Mouse (Mus musculus) kidney, postnatal 0 days (tissue): ENCODE results near the gene Gstp3. TPM values are rescaled to one million over a fixed set of nuclear protein-coding genes. Genes with fewer than 3 reads are reported as not detected.
"Not testable (repeated sequence)": the region's sequence is repeated elsewhere in the genome, so short reads cannot be mapped to it uniquely, and the experiment has no call there.

Experiments used
- ATAC-seq: fragments of 200-750 bp; cut with Nextera tagmentation; replicated peaks from 2 replicates; pipeline ENCODE4 v1.8.0; 2017; ENCODE audit warnings: low read depth, moderate number of reproducible peaks, moderate TSS enrichment, moderate library complexity; ENCODE audit not compliant: low FRiP score
- DNase-seq: peaks from one replicate; pipeline ENCODE4 v3.0.0-alpha.2; 2016; ENCODE audit warnings: low spot score
- H3K27ac ChIP-seq: fragments of 300-500 bp; sonication (generic); 2 replicates; pipeline ENCODE4 v1.5.1; 2014; ENCODE audit warnings: mild to moderate bottlenecking
- H3K27me3 ChIP-seq: fragments of 300-500 bp; sonication (generic); 2 replicates; pipeline ENCODE4 v1.6.1; 2014; ENCODE audit warnings: low read length, mixed read lengths; ENCODE audit not compliant: insufficient read depth
- H3K36me3 ChIP-seq: fragments of 300-500 bp; sonication (generic); 2 replicates; pipeline ENCODE4 v1.6.1; 2014; ENCODE audit warnings: low read length, mixed read lengths; ENCODE audit not compliant: insufficient read depth
- H3K4me1 ChIP-seq: fragments of 300-500 bp; sonication (generic); replicated peaks from 2 replicates; pipeline ENCODE4 v1.6.1; 2014; ENCODE audit warnings: antibody characterized with exemption, low read length, mixed read lengths; ENCODE audit not compliant: insufficient read depth
- H3K4me2 ChIP-seq: fragments of 300-500 bp; sonication (generic); 2 replicates; pipeline ENCODE4 v1.6.1; 2014; ENCODE audit warnings: mild to moderate bottlenecking, low read length, moderate library complexity, mixed read lengths
- H3K4me3 ChIP-seq: fragments of 300-500 bp; sonication (generic); replicated peaks from 2 replicates; pipeline ENCODE4 v1.5.1; 2014; ENCODE audit warnings: low read depth, low read length
- H3K9ac ChIP-seq: fragments of 300-500 bp; sonication (generic); 2 replicates; pipeline ENCODE4 v1.6.1; 2014; ENCODE audit warnings: low read depth, low read length
- H3K9me3 ChIP-seq: fragments of 300-500 bp; sonication (generic); replicated peaks from 2 replicates; pipeline ENCODE4 v1.6.1; 2016; ENCODE audit warnings: low read length, inconsistent platforms, mixed read lengths
- CTCF ChIP-seq: IDR thresholded peaks from 2 replicates; pipeline ENCODE4 v1.5.1; 2016; ENCODE audit warnings: antibody characterized with exemption, low read depth, mild to moderate bottlenecking, moderate library complexity
- WGBS: fragments of 180-500 bp; shearing (Covaris S2); extraction: QIAGEN DNeasy Blood & Tissue Kit; methylation state at CpG from one replicate; pipeline ENCODE4 v1.1.7; 2014; 5-methylcytosine and 5-hydroxymethylcytosine counted together
- polyA plus RNA-seq: library from polyadenylated mRNA; unstranded; fragments of >200 nt; fragmentation: Nextera tagmentation; extraction: Ambion mirVana; gene quantifications from 2 replicates; pipeline ENCODE4 v1.2.1, GENCODE M21; 2015

The Gstp3 gene
- polyA plus RNA-seq, 1 experiment from 2014 or later: not detected

DNA sequence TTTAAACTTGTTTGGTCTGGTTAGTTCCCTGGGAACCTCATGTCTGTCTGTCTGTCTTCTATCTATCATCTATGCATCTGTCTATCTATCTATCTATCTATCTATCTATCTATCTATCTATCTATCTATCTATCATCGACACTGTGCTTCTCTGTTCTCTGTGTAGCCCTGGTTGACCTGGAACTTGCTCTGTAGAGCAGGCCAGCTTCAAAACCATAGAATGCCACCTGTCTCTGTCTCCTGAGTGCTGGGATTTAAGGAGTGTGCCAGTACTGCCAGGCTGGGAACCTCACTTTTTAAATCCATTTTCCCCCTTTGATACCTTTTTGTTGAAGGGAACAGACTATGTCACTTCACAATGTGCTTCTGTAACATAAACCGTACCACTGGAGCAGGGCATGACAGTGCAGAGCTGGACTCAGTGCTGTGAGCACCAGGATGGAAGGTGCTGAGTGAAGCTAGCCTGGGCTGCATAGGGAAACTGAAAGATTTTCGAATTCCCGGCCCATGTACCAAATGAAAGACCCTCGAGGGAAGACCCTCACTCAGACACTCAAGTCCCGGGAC, 1.6 kb upstream of the Gstp3 start:
- no peak overlapping the region for H3K27ac ChIP-seq
- H3K4me1 ChIP-seq: peaks cover 2% of the 10 kb centered on the region; the same call in 1 of the 2 replicates
- ATAC-seq (no peak), DNase-seq (no peak)
- H3K9me3 ChIP-seq: no peaks in the 10 kb centered on the region
- H3K4me3 ChIP-seq: no peak overlapping the region
- no peaks in the 10 kb centered on the region for H3K36me3 ChIP-seq
- H3K27me3 ChIP-seq: no peaks in the 10 kb centered on the region
- WGBS: 90% methylated on average over 6 of the region's 6 CpGs
- TF ChIP-seq CTCF: no peak
- H3K4me2 ChIP-seq: no peak overlapping the region
- H3K9ac ChIP-seq: no peak overlapping the region

DNA sequence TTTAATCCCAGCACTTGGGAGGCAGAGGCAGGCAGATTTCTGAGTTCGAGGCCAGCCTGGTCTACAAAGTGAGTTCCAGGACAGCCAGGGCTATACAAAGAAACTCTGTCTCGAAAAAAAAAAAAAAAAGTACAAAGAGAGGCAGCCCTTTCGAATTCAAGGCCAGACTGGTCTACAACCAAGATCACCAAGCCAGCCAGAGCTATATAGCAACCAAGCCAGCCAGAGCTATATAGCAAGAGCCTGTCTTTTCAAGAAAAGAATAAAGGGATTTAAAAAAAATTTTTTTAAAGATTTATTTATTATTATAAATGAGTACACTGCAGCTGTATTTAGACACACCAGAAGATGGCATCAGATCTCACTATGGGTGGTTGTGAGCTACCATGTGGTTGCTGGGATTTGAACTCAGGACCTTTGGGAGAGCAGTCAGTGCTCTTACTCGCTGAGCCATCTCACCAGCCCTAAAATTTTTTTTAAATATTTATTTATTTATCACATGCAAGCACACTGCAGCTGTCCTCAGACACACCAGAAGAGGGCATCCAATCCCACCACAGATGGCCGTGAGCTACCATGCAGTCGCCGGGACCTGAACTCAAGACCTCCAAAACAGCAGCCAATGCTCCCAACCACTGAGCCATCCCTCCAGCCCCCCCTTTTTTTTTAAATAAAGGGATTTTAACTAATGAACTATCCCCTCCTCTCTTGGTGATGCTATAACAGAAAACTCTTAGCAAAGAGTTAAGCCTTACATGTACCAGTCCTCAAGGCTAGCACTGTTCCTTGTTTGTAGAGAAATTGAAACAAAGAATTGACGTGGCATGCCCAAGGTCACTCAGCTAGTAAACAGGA, 902 bp upstream of the Gstp3 start:
- H3K36me3 ChIP-seq, H3K9ac ChIP-seq, H3K27ac ChIP-seq, H3K27me3 ChIP-seq, H3K9me3 ChIP-seq, H3K4me2 ChIP-seq, H3K4me3 ChIP-seq, DNase-seq, ATAC-seq, H3K4me1 ChIP-seq: not testable (repeated sequence)
- WGBS: 88% methylated on average over 8 of the region's 8 CpGs

DNA sequence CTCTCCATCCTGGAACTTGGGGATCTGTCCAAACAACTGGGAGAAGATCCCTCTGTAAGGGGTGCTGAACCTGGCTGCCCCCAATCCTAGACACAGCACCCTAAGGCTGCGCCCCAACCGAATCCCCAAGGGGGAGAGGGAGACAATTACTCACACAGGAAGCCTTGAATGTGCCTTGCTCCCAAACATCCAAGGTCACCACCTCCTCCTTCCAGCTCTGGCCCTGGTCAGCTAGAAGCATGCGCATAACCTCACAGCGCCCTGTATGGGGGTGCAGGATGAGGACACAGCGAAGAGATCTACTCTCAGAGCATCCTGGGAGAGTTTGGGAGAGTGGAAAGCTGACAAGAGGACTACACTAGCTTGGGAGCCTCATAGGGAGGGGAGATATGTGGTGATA, 788 bp downstream of the Gstp3 start:
- no peaks in the 10 kb centered on the region for H3K27me3 ChIP-seq
- no peaks in the 10 kb centered on the region for H3K9me3 ChIP-seq
- H3K27ac ChIP-seq: no peak overlapping the region
- 88% methylated on average over 5 of the region's 5 CpGs for WGBS
- no peaks in the 10 kb centered on the region for H3K36me3 ChIP-seq
- no peak overlapping the region for H3K4me2 ChIP-seq
- peaks cover 4% of the 10 kb centered on the region; the same call in 1 of the 2 replicates for H3K4me1 ChIP-seq
- DNase-seq (no peak), ATAC-seq (no peak)
- no peak overlapping the region for H3K9ac ChIP-seq
- TF ChIP-seq CTCF: no peak
- no peak overlapping the region for H3K4me3 ChIP-seq

DNA sequence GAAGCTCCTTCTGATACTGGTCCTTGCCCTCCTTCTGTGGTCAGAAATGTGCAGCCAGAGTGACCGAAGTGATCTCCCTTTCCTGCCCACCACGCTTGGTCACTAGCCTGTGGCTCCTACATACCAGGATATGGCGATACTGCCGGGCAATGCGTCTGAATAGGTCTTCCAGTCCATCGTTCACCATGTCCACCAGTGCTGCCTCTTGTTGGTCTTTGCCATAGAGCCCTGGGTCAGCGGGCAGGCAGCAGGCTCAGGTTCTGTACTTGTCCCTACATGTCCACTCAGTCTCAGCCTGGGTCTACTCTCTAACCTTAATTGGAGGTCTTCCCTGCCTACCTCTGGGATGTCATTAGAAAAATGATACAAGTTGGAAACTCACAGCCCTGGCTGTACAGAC, 1.4 kb downstream of the Gstp3 start:
- Histone ChIP-seq H3K4me1 (peaks cover 4% of the 10 kb centered on the region; the same call in 1 of the 2 replicates), H3K36me3 (no peaks in the 10 kb centered on the region), H3K27me3 (no peaks in the 10 kb centered on the region), H3K27ac (no peak overlapping the region), H3K4me2 (no peak overlapping the region), H3K9ac (no peak overlapping the region), H3K4me3 (no peak overlapping the region), H3K9me3 (no peaks in the 10 kb centered on the region)
- ATAC-seq: no peak
- no peak for DNase-seq
- WGBS: 96% methylated on average over 7 of the region's 7 CpGs
- TF ChIP-seq CTCF: no peak

DNA sequence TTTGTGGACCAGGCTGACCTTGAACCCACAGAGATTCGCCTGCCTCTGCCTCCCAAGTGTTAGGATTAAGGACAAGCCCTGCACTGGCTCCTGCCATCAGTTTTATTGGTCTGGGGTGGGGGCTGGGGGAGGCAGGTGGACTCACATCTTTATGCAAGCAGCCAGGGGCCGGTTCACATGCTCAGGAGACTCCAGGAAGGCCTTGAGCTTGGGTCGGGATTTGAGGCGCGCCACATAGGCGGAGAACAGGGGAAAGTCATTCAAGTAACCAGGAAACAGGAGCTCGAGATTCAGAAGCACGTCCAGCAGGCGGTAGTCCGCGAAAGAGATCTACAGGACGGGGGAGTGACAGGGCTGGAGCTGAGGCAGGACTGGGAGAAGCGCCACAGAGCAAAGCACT, 2.0 kb downstream of the Gstp3 start:
- TF ChIP-seq CTCF: no peak
- Histone ChIP-seq H3K27ac (no peak overlapping the region), H3K4me1 (peaks cover 4% of the 10 kb centered on the region; the same call in 1 of the 2 replicates), H3K36me3 (no peaks in the 10 kb centered on the region), H3K4me2 (no peak overlapping the region), H3K27me3 (no peaks in the 10 kb centered on the region), H3K9ac (no peak overlapping the region), H3K4me3 (no peak overlapping the region), H3K9me3 (no peaks in the 10 kb centered on the region)
- DNase-seq (no peak), ATAC-seq (no peak)
- 80% methylated on average over 13 of the region's 13 CpGs for WGBS

DNA sequence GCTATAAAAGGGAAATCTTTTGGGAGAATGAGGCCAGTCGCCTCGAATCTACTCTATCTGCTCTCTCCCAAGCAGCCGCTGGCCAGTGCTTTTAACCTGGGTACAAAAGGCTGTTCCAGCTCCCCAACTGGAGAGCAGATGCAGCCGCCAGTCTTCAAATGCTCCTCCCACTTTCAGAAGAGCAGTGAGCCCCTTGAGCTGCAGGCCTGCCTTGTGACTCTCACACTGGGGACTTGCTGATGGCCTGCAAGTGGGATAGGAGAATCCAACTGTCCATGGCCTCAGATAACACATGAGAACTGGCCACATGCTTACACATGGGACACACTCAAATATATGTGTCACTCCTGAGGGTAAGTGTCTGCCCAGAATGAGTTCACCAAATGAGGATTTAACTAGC, 2.6 kb downstream of the Gstp3 start:
- Histone ChIP-seq H3K4me3 (no peak overlapping the region), H3K4me1 (peaks cover 4% of the 10 kb centered on the region; the same call in 1 of the 2 replicates), H3K9ac (no peak overlapping the region), H3K27ac (no peak overlapping the region), H3K27me3 (no peaks in the 10 kb centered on the region), H3K4me2 (no peak overlapping the region), H3K36me3 (no peaks in the 10 kb centered on the region), H3K9me3 (no peaks in the 10 kb centered on the region)
- TF ChIP-seq CTCF: no peak
- no peak for ATAC-seq
- WGBS: 42% methylated on average over 4 of the region's 4 CpGs
- DNase-seq: no peak
